Mouse (Mus musculus) spleen, postnatal 14 days (tissue): ENCODE data around the gene Plg.

Experiments used
- DNase-seq, 2 experiments: peaks; one replicate each; pipeline ENCODE4 v3.0.0; 2021 to 2022; ENCODE audit warnings: low spot score in 2 of 2

Plg gene

GRCm38 (mm10) chr17:12385049-12385794 is 6.8 kb downstream of the Plg start:
- no peak for DNase-seq

- no peak for DNase-seq
Measured at GRCm38 (mm10) chr17:12387781-12388180, 9.4 kb downstream of the Plg start.

GRCm38 (mm10) chr17:12388239-12388638 is 9.8 kb downstream of the Plg start:
- DNase-seq, result no peak

GRCm38 (mm10) chr17:12396163-12396677 is 17.8 kb downstream of the Plg start:
- DNase-seq, result no peak

GRCm38 (mm10) chr17:12403420-12403819 is 25.0 kb downstream of the Plg start:
- no peak for DNase-seq

GRCm38 (mm10) chr17:12409346-12409944 is 31.0 kb downstream of the Plg start:
- DNase-seq, result no peak

GRCm38 (mm10) chr17:12412181-12412890 is 33.9 kb downstream of the Plg start:
- DNase-seq, result no peak

- DNase-seq, result no peak
Measured at GRCm38 (mm10) chr17:12412891-12413237, 34.5 kb downstream of the Plg start.

GRCm38 (mm10) chr17:12415031-12415735 is 36.8 kb downstream of the Plg start:
- DNase-seq, result no peak

GRCm38 (mm10) chr17:12415741-12416140 is 37.3 kb downstream of the Plg start:
- no peak for DNase-seq

- peak; percentile 39 to 68 for DNase-seq
Measured at GRCm38 (mm10) chr17:12416250-12416895, 38.0 kb downstream of the Plg start.

- no peak for DNase-seq
Measured at GRCm38 (mm10) chr17:12419491-12420079, 41.2 kb downstream of the Plg start.

GRCm38 (mm10) chr17:12420886-12421574 is 42.6 kb downstream of the Plg start:
- no peak for DNase-seq

- DNase-seq, result no peak
Measured at GRCm38 (mm10) chr17:12422143-12422542, 43.7 kb downstream of the Plg start.

- DNase-seq, result no peak
Measured at GRCm38 (mm10) chr17:12427156-12427555, 48.7 kb downstream of the Plg start.

GRCm38 (mm10) chr17:12428369-12428768 is 50.0 kb downstream of the Plg start:
- DNase-seq, result no peak

GRCm38 (mm10) chr17:12431707-12432106 is 53.3 kb downstream of the Plg start:
- DNase-seq, result no peak

- DNase-seq, result no peak
Measured at GRCm38 (mm10) chr17:12437771-12438170, 59.4 kb downstream of the Plg start.

- no peak for DNase-seq
Measured at GRCm38 (mm10) chr17:12444561-12444960, 66.2 kb downstream of the Plg start.

- no peak for DNase-seq
Measured at GRCm38 (mm10) chr17:12451234-12451633, 72.8 kb downstream of the Plg start.
